Mouse (Mus musculus): ENCODE measurements at regions not wholly inside any gene's neighbourhood (a gene's known extent, or its start where the extent isn't known, plus 50 kb on each side); places are given as distances from the start of the nearest gene placed in this dataset.
"Not testable (repeated sequence)": the region's sequence is repeated elsewhere in the genome, so short reads cannot be mapped to it uniquely, and the experiment has no call there.

DNA sequence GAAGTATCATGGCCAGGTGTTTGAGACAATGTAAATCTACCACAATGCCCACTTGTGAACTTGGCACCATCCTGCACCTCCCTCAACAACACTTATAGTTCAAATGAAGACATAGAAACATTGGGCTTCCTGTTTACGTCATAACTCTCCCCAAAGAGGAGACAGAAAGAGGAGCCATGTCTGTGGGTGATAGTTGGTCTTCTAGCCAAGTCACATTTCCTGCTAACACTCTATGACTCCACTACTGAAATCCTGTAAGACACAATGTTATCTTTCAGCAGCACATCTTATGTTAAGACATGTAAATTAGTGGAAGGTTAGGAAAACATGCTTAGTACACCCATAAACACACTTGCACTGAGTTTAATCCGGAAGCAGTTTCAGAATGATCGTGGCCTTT, 451.4 kb downstream of the Dad1 start:
- no peaks in the 10 kb centered on the region for H3K27me3 ChIP-seq (ENCODE audit: control insufficient read depth, insufficient read depth, low read length)
- WGBS = 62% methylated on average over 3 of the region's 3 CpGs
- DNase-seq = no peak
- H3K36me3 ChIP-seq (ENCODE audit: control insufficient read depth, insufficient read depth, low read length) = no peaks in the 10 kb centered on the region
- TF ChIP-seq POLR2A (IDR thresholded peaks at IDR 0.05; ENCODE audit: control insufficient read depth, extremely low read depth, insufficient read depth, low read length, poor library complexity) (no peak), CTCF (IDR thresholded peaks at IDR 0.05; ENCODE audit: borderline replicate concordance, control insufficient read depth, extremely low read depth, insufficient read depth, low read length, poor library complexity) (no peak)
- H3K4me3 ChIP-seq (ENCODE audit: control insufficient read depth, insufficient read depth, low read length) = no peak overlapping the region
- H3K4me1 ChIP-seq (replicated peaks; ENCODE audit: control insufficient read depth, insufficient read depth, low read length) = peaks cover 25% of the 10 kb centered on the region
- H3K27ac ChIP-seq (ENCODE audit: control insufficient read depth, insufficient read depth, low read length) = no peak overlapping the region; the same call in 1 of the 2 replicates

DNA sequence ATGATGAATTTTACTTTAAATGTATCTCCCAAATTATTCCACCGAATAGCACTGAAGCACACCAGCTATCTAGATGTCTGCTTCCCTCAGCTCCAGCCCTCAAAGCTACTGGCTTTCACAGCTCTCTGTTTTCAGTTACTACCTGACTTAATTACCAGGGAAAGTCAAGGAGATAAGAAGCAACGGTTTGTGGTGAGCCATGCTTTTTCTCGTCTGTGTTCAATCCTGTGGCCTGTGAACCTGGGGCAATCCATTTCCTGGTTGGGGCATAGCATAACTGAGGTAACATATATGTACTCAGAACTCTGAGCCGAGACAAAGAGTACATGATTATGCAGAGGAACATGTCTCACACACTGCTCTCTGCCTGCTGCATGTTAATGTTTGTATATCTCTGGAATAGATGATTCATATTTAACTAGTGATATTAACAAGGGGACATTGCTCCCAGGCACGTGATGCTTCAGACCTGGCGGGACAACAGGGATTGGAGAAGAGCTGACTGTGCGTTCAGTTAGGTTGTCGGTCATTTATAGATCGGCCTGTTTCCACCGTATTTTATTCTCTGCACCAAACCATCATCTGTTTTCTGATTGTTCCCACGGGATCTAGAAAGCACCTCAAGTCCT, 453.3 kb downstream of the Dad1 start:
- no peak for TF ChIP-seq CTCF (IDR thresholded peaks at IDR 0.05; ENCODE audit: borderline replicate concordance, control insufficient read depth, extremely low read depth, insufficient read depth, low read length, poor library complexity)
- TF ChIP-seq POLR2A (IDR thresholded peaks at IDR 0.05; ENCODE audit: control insufficient read depth, extremely low read depth, insufficient read depth, low read length, poor library complexity) = no peak
- peaks cover 22% of the 10 kb centered on the region for H3K4me1 ChIP-seq (replicated peaks; ENCODE audit: control insufficient read depth, insufficient read depth, low read length)
- no peak for DNase-seq
- WGBS = 58% methylated on average over 11 of the region's 11 CpGs
- no peaks in the 10 kb centered on the region for H3K36me3 ChIP-seq (ENCODE audit: control insufficient read depth, insufficient read depth, low read length)
- H3K4me3 ChIP-seq (ENCODE audit: control insufficient read depth, insufficient read depth, low read length) = no peak overlapping the region
- H3K27me3 ChIP-seq (ENCODE audit: control insufficient read depth, insufficient read depth, low read length) = no peaks in the 10 kb centered on the region
- H3K27ac ChIP-seq (ENCODE audit: control insufficient read depth, insufficient read depth, low read length) = peak overlapping the region; percentile 74

DNA sequence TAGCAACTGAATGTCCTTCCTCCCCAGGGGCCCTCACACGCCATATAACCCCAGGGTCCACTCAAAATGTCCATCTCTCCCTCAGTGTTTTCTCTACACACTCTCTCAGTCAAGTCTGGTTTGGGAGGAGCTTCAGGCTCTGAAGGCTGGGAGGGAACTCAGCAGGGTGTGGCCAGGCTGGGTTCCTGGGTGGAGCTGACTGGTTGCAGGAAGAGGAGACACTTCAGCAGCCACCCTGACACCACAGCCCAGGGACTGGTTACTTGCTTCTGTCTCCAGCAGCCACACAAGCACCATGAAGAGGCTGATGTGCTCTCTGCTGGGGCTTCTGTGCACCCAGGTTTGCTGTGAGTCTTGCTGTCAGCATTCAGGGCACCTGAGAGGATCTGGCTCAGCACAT, 458.7 kb downstream of the Dad1 start:
- not testable (repeated sequence) for H3K36me3 ChIP-seq (ENCODE audit: control insufficient read depth, insufficient read depth, low read length); H3K27me3 ChIP-seq (ENCODE audit: control insufficient read depth, insufficient read depth, low read length)
- peak overlapping the region; percentile 58 for H3K4me3 ChIP-seq (ENCODE audit: control insufficient read depth, insufficient read depth, low read length)
- WGBS = 25% methylated on average over 1 of the region's 1 CpGs
- TF ChIP-seq POLR2A (IDR thresholded peaks at IDR 0.05; ENCODE audit: control insufficient read depth, extremely low read depth, insufficient read depth, low read length, poor library complexity) = 0 out of 2 replicates have a peak, but pooled peaks have one; percentile 55
- peak overlapping the region; percentile 95 for H3K27ac ChIP-seq (ENCODE audit: control insufficient read depth, insufficient read depth, low read length)
- DNase-seq = peak; percentile 64
- peaks cover 15% of the 10 kb centered on the region for H3K4me1 ChIP-seq (replicated peaks; ENCODE audit: control insufficient read depth, insufficient read depth, low read length)

DNA sequence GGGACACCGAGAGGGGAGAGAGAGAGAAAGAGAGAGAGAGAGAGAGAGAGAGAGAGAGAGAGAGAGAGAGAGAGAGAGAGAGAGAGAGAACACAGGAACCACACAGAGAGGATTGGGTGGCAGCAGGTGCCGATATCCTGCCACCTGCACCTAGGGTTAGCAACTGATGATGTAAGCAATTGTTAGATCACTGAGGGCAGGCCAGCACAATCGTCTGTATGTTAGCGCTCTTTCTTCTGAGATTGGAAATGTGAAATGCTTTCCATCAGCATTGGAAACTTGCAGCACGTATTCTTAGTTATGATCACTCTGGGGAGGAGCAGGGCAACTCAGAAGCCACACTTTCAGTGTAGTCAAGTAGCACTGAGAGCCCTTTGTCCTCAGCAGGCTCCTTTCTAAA, 459.4 kb downstream of the Dad1 start:
- Histone ChIP-seq H3K4me1 (replicated peaks; ENCODE audit: control insufficient read depth, insufficient read depth, low read length) (peaks cover 15% of the 10 kb centered on the region), H3K27me3 (ENCODE audit: control insufficient read depth, insufficient read depth, low read length) (no peaks in the 10 kb centered on the region), H3K4me3 (ENCODE audit: control insufficient read depth, insufficient read depth, low read length) (no peak overlapping the region), H3K27ac (ENCODE audit: control insufficient read depth, insufficient read depth, low read length) (peak overlapping the region; percentile 98), H3K36me3 (ENCODE audit: control insufficient read depth, insufficient read depth, low read length) (no peaks in the 10 kb centered on the region)
- no peak for TF ChIP-seq CTCF (IDR thresholded peaks at IDR 0.05; ENCODE audit: borderline replicate concordance, control insufficient read depth, extremely low read depth, insufficient read depth, low read length, poor library complexity)
- TF ChIP-seq POLR2A (IDR thresholded peaks at IDR 0.05; ENCODE audit: control insufficient read depth, extremely low read depth, insufficient read depth, low read length, poor library complexity) = no peak
- peak; percentile 25 for DNase-seq
- 10% methylated on average over 5 of the region's 5 CpGs for WGBS

DNA sequence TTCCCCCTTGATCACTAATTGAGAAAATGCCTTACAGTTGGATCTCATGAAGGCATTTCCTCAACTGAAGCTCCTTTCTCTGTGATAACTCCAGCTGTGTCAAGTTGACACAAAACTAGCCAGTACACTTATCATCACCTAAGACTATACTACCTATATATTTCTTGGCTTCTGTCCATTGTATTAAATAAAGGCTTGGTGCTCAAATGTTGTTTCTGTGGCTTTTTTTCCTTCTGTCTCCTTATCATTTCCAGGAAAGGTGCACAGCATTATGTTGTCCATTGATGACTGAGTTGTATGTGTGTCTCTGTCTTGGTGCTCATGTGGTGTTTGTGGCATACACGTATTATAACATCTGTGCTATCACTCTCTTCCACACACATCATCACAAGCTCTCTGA, 461.5 kb downstream of the Dad1 start:
- 70% methylated on average over 1 of the region's 1 CpGs for WGBS
- not testable (repeated sequence) for H3K27me3 ChIP-seq (ENCODE audit: control insufficient read depth, insufficient read depth, low read length); H3K4me3 ChIP-seq (ENCODE audit: control insufficient read depth, insufficient read depth, low read length); H3K27ac ChIP-seq (ENCODE audit: control insufficient read depth, insufficient read depth, low read length); H3K36me3 ChIP-seq (ENCODE audit: control insufficient read depth, insufficient read depth, low read length); DNase-seq
- H3K4me1 ChIP-seq (replicated peaks; ENCODE audit: control insufficient read depth, insufficient read depth, low read length) = peaks cover 15% of the 10 kb centered on the region

DNA sequence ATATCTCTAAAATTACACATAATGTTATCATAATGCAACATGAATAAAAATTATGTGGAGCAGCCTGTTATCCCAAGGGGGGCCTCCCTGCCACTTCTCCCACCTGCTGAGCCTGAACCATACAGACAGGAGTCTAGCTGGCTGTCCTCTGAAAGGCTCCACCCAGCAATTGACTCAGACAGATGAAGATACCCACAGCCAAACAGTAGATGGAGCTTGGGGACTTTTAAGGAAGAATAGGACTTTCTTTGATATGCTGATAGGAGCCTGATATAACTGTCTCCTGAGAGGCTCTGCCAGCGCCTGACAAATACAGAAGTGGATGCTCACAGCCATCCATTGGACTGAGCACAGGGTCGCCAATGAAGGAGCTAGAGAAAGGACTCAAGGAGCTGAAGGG, 468.4 kb downstream of the Dad1 start:
- H3K36me3 ChIP-seq (ENCODE audit: control insufficient read depth, insufficient read depth, low read length); H3K4me3 ChIP-seq (ENCODE audit: control insufficient read depth, insufficient read depth, low read length); DNase-seq; H3K27ac ChIP-seq (ENCODE audit: control insufficient read depth, insufficient read depth, low read length); H3K27me3 ChIP-seq (ENCODE audit: control insufficient read depth, insufficient read depth, low read length); H3K4me1 ChIP-seq (replicated peaks; ENCODE audit: control insufficient read depth, insufficient read depth, low read length): not testable (repeated sequence)
- WGBS = 86% methylated on average over 2 of the region's 2 CpGs

DNA sequence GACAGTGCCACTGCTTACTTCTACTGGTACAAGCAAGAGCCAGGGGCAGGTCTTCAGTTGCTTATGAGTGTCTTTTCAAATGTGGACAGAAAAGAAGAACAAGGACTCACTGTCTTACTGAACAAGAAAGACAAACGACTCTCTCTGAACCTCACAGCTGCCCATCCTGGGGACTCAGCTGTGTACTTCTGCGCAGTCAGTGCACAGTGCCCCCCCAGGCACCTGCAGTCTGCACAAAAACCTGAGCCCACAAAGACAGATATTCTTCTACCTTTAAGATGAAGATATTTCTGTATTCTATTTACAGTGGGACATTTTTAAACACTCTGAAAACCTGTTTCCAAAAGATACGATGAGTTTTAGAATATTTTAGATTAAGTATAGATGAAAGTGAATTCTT, 476.5 kb downstream of the Dad1 start:
- Histone ChIP-seq H3K4me3 (ENCODE audit: control insufficient read depth, insufficient read depth, low read length) (peak overlapping the region; percentile 28; the same call in 1 of the 2 replicates), H3K4me1 (replicated peaks; ENCODE audit: control insufficient read depth, insufficient read depth, low read length) (peaks cover 14% of the 10 kb centered on the region), H3K27ac (ENCODE audit: control insufficient read depth, insufficient read depth, low read length) (peak overlapping the region; percentile 77), H3K36me3 (ENCODE audit: control insufficient read depth, insufficient read depth, low read length) (no peaks in the 10 kb centered on the region), H3K27me3 (ENCODE audit: control insufficient read depth, insufficient read depth, low read length) (no peaks in the 10 kb centered on the region)
- TF ChIP-seq CTCF (IDR thresholded peaks at IDR 0.05; ENCODE audit: borderline replicate concordance, control insufficient read depth, extremely low read depth, insufficient read depth, low read length, poor library complexity) (no peak), POLR2A (IDR thresholded peaks at IDR 0.05; ENCODE audit: control insufficient read depth, extremely low read depth, insufficient read depth, low read length, poor library complexity) (no peak)
- no peak for DNase-seq
- WGBS = 12% methylated on average over 3 of the region's 3 CpGs
